Mouse (Mus musculus) G1E (cell line): Measurements from ENCODE around the gene Lman1l. TPM values are rescaled to one million over a fixed set of nuclear protein-coding genes. Genes with fewer than 3 reads are reported as not detected.

Experiments used
- ATAC-seq: 2 replicates; pipeline ENCODE4 v1.8.0; 2016; ENCODE audit warnings: mild to moderate bottlenecking; ENCODE audit not compliant: insufficient number of reproducible peaks, poor library complexity, low FRiP score, severe bottlenecking; ENCODE audit errors: extremely low read depth
- DNase-seq: peaks from one replicate; pipeline ENCODE4 v3.0.0; 2012; ENCODE audit warnings: low spot score
- H3K27me3 ChIP-seq: 2 replicates; pipeline ENCODE4 v1.6.1; 2012; ENCODE audit warnings: mild to moderate bottlenecking, low read length, inconsistent platforms; ENCODE audit not compliant: insufficient read depth
- H3K36me3 ChIP-seq: replicated peaks from 2 replicates; pipeline ENCODE3; 2012; ENCODE audit warnings: mild to moderate bottlenecking, inconsistent platforms
- H3K4me1 ChIP-seq: 2 replicates; pipeline ENCODE4 v1.6.1; 2012; ENCODE audit warnings: low read depth, low read length, inconsistent platforms, mixed read lengths; ENCODE audit not compliant: insufficient read depth
- H3K4me3 ChIP-seq: 2 replicates; pipeline ENCODE4 v1.5.1; 2012; ENCODE audit warnings: low read depth, mild to moderate bottlenecking, inconsistent platforms, low read length, moderate library complexity, mixed read lengths
- H3K9me3 ChIP-seq: replicated peaks from 2 replicates; pipeline ENCODE4 v1.6.1; 2012; ENCODE audit warnings: inconsistent platforms
- CTCF ChIP-seq: IDR thresholded peaks from 2 replicates; pipeline ENCODE4 v1.5.1; 2012; ENCODE audit warnings: low read depth, low read length, inconsistent platforms, mixed read lengths
- GATA1 ChIP-seq: IDR thresholded peaks from 2 replicates; pipeline ENCODE4 v1.6.1; 2012; ENCODE audit warnings: borderline replicate concordance, low read length, inconsistent platforms, mixed read lengths
- GATA2 ChIP-seq: IDR thresholded peaks from 2 replicates; pipeline ENCODE4 v1.6.1; 2012; ENCODE audit warnings: low read depth, low read length, inconsistent platforms, borderline replicate concordance
- POLR2AphosphoS5 ChIP-seq: IDR thresholded peaks from 2 replicates; pipeline ENCODE4 v1.6.1; 2012; ENCODE audit warnings: low read depth, low read length, inconsistent platforms; ENCODE audit not compliant: insufficient replicate concordance
- TAL1 ChIP-seq: conservative IDR thresholded peaks from 2 replicates; pipeline ENCODE4 v1.6.1; 2012; ENCODE audit warnings: low read depth, low read length, inconsistent platforms, mixed read lengths
- polyA plus RNA-seq: library from polyadenylated mRNA; stranded (reverse); fragments of >175 nt; gene quantifications from 2 replicates; pipeline ENCODE4 v1.2.3, GENCODE M21; 2012
- total RNA-seq, 2 experiments: library from RNA; stranded (forward) in 1 of 2; stranded (reverse) in 1 of 2; fragments of 200-1000 nt in 1 of 2; fragments of >200 nt in 1 of 2; fragmentation: Nextera tagmentation in 1 of 2; gene quantifications; 2 replicates each; pipeline ENCODE4 v1.2.3; 2014 to 2017

Gene Lman1l
- total and polyA plus RNA-seq, 3 experiments = not detected

GRCm38 (mm10) chr9:57584991-57585390 is 35.6 kb downstream of the Lman1l start:
- ATAC-seq (no peak), DNase-seq (no peak)
- TF ChIP-seq CTCF = no peak
- no peak for TF ChIP-seq GATA1
- no peak for TF ChIP-seq GATA2
- no peak for TF ChIP-seq POLR2AphosphoS5
- no peak for TF ChIP-seq TAL1
- peaks cover 81% of the 10 kb centered on the region for H3K36me3 ChIP-seq
- H3K9me3 ChIP-seq = no peaks in the 10 kb centered on the region
- no peak overlapping the region for H3K4me3 ChIP-seq
- H3K4me1 ChIP-seq = peaks cover 16% of the 10 kb centered on the region
- H3K27me3 ChIP-seq = no peaks in the 10 kb centered on the region

GRCm38 (mm10) chr9:57577144-57577849 is 43.3 kb downstream of the Lman1l start:
- no peak for TF ChIP-seq CTCF
- no peak for TF ChIP-seq GATA1
- TF ChIP-seq TAL1 = no peak
- TF ChIP-seq POLR2AphosphoS5 = no peak
- no peak for TF ChIP-seq GATA2
- Histone ChIP-seq H3K9me3 (no peaks in the 10 kb centered on the region), H3K27me3 (no peaks in the 10 kb centered on the region), H3K4me1 (peaks cover 12% of the 10 kb centered on the region; the same call in 1 of the 2 replicates), H3K36me3 (peaks cover 87% of the 10 kb centered on the region), H3K4me3 (no peak overlapping the region)
- DNase-seq = no peak
- ATAC-seq = no peak

GRCm38 (mm10) chr9:57575577-57575976 is 45.0 kb downstream of the Lman1l start:
- DNase-seq (no peak), ATAC-seq (no peak)
- Histone ChIP-seq H3K9me3 (no peaks in the 10 kb centered on the region), H3K36me3 (peaks cover 85% of the 10 kb centered on the region), H3K4me1 (peaks cover 12% of the 10 kb centered on the region; the same call in 1 of the 2 replicates), H3K27me3 (no peaks in the 10 kb centered on the region), H3K4me3 (no peak overlapping the region)
- no peak for TF ChIP-seq GATA2
- TF ChIP-seq CTCF = no peak

GRCm38 (mm10) chr9:57574397-57574796 is 46.2 kb downstream of the Lman1l start:
- DNase-seq (no peak), ATAC-seq (no peak)
- Histone ChIP-seq H3K4me3 (no peak overlapping the region), H3K27me3 (no peaks in the 10 kb centered on the region), H3K36me3 (peaks cover 82% of the 10 kb centered on the region), H3K9me3 (no peaks in the 10 kb centered on the region), H3K4me1 (peaks cover 12% of the 10 kb centered on the region; the same call in 1 of the 2 replicates)
- TF ChIP-seq GATA2 (no peak), CTCF (no peak), POLR2AphosphoS5 (no peak), GATA1 (no peak), TAL1 (no peak)

- peaks cover 81% of the 10 kb centered on the region for H3K36me3 ChIP-seq
- no peak overlapping the region for H3K4me3 ChIP-seq
- H3K4me1 ChIP-seq = peaks cover 8% of the 10 kb centered on the region
- no peak for DNase-seq
- H3K9me3 ChIP-seq = no peaks in the 10 kb centered on the region
- no peak for ATAC-seq
- H3K27me3 ChIP-seq = no peaks in the 10 kb centered on the region
- TF ChIP-seq GATA1 (no peak), GATA2 (no peak), TAL1 (no peak), CTCF (no peak), POLR2AphosphoS5 (no peak)
Measured at GRCm38 (mm10) chr9:57568500-57568899, 52.1 kb downstream of the Lman1l start.

- peaks cover 78% of the 10 kb centered on the region for H3K36me3 ChIP-seq
Measured at GRCm38 (mm10) chr9:57566846-57567245, 53.7 kb downstream of the Lman1l start.

More at GRCm38 (mm10) chr9:57566846-57567245, 53.7 kb downstream of the Lman1l start:
- no peak overlapping the region for H3K4me3 ChIP-seq
- no peak for ATAC-seq
- TF ChIP-seq TAL1 = no peak
- TF ChIP-seq GATA1 = no peak
- TF ChIP-seq GATA2 = no peak
- no peak for TF ChIP-seq CTCF
- no peak for TF ChIP-seq POLR2AphosphoS5
- no peaks in the 10 kb centered on the region for H3K9me3 ChIP-seq
- H3K27me3 ChIP-seq = no peaks in the 10 kb centered on the region
- DNase-seq = no peak
- peaks cover 21% of the 10 kb centered on the region for H3K4me1 ChIP-seq
